Mouse (Mus musculus) limb, embryonic 13.5 days (tissue): ENCODE results near the gene Neurod1. TPM values are rescaled to one million over a fixed set of nuclear protein-coding genes. Genes with fewer than 3 reads are reported as not detected.

Experiments
- ATAC-seq: fragments of 200-750 bp; cut with Nextera tagmentation; 2 replicates; pipeline ENCODE4 v1.8.0; 2017; ENCODE audit warnings: low read depth, moderate number of reproducible peaks, moderate TSS enrichment; ENCODE audit not compliant: low FRiP score
- H3K27ac ChIP-seq: fragments of 300-500 bp; sonication (generic); 2 replicates; pipeline ENCODE4 v1.5.1; 2015; ENCODE audit warnings: inconsistent platforms, mild to moderate bottlenecking, moderate library complexity
- H3K27me3 ChIP-seq: fragments of 300-500 bp; sonication (generic); 2 replicates; pipeline ENCODE4 v1.6.1; 2015; ENCODE audit warnings: mild to moderate bottlenecking, inconsistent platforms
- H3K36me3 ChIP-seq: fragments of 300-500 bp; sonication (generic); 2 replicates; pipeline ENCODE4 v1.6.1; 2015; ENCODE audit warnings: inconsistent platforms, mild to moderate bottlenecking, moderate library complexity
- H3K4me1 ChIP-seq: fragments of 300-500 bp; sonication (generic); 2 replicates; pipeline ENCODE4 v1.6.1; 2015; ENCODE audit warnings: inconsistent platforms
- H3K4me2 ChIP-seq: fragments of 300-500 bp; sonication (generic); replicated peaks from 2 replicates; pipeline ENCODE4 v1.6.1; 2015; ENCODE audit warnings: inconsistent platforms, mild to moderate bottlenecking, moderate library complexity
- H3K4me3 ChIP-seq: fragments of 300-500 bp; sonication (generic); 2 replicates; pipeline ENCODE4 v1.5.1; 2015; ENCODE audit warnings: moderate library complexity, mild to moderate bottlenecking, inconsistent platforms
- H3K9ac ChIP-seq: fragments of 300-500 bp; sonication (generic); 2 replicates; pipeline ENCODE4 v1.6.1; 2015; ENCODE audit warnings: mild to moderate bottlenecking, inconsistent platforms
- H3K9me3 ChIP-seq: fragments of 300-500 bp; sonication (generic); 2 replicates; pipeline ENCODE4 v1.6.1; 2016; ENCODE audit warnings: inconsistent platforms
- WGBS: fragments of 180-500 bp; shearing (Covaris S2); methylation state at CpG from one replicate; pipeline ENCODE4 v1.1.7; 2015; 5-methylcytosine and 5-hydroxymethylcytosine counted together
- polyA plus RNA-seq: library from polyadenylated mRNA; unstranded; fragments of >200 nt; fragmentation: Nextera tagmentation; extraction: Ambion mirVana; gene quantifications from 2 replicates; pipeline ENCODE4 v1.2.1, GENCODE M21; 2015

The Neurod1 gene
- polyA plus RNA-seq, 1 experiment from 2014 or later = not detected

DNA sequence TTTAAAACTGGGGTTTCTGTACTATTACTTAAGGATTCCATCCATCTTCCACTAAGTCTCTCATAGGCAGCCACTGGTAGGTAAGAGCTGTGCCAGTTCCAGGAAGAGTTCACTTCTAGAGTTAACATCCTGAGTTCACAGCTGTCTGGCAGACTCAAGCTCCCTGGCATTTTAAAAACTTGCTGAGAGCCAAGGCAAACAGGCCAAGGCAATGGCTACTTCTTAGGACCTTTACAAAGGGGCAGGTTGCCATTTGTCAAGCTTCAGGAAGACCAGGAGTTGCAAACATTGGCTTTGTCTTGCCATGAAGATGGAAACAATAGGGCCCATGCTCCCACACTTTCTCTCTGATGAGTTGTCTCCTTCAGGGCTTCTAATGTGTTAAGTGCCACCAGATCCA, 26.5 kb downstream of the Neurod1 start:
- peaks cover 14% of the 10 kb centered on the region for H3K27me3 ChIP-seq
- ATAC-seq = no peak
- H3K9me3 ChIP-seq = no peaks in the 10 kb centered on the region
- H3K9ac ChIP-seq = no peak overlapping the region
- no peaks in the 10 kb centered on the region for H3K36me3 ChIP-seq
- H3K4me3 ChIP-seq = no peak overlapping the region
- 0 out of 2 replicates have a peak overlapping the region, but pooled peaks have one; percentile 98 for H3K4me2 ChIP-seq
- peaks cover 23% of the 10 kb centered on the region for H3K4me1 ChIP-seq
- H3K27ac ChIP-seq = no peak overlapping the region

DNA sequence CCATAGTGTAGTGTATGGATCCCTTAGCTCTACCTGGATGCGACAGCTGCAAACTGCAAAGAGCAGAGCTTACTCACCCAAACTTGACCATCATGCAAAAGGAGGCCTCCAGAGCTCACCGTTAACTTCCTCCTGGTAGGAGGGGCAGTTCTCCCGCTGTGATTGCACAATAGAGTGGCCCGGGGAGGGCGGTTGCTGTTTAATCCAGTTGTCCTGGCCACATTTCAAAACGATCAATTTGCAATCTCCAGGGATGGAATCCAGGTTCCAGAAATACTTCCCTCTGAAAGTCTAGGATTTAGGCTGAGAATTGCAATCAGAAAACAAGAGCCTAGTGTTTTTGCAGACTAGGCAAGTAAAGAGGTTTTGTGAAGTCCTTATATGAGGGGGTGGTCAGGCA, 26.9 kb downstream of the Neurod1 start:
- Histone ChIP-seq H3K9ac (no peak overlapping the region), H3K36me3 (no peaks in the 10 kb centered on the region), H3K9me3 (no peaks in the 10 kb centered on the region), H3K4me1 (peaks cover 23% of the 10 kb centered on the region), H3K27ac (no peak overlapping the region), H3K4me3 (no peak overlapping the region), H3K27me3 (peaks cover 14% of the 10 kb centered on the region), H3K4me2 (0 out of 2 replicates have a peak overlapping the region, but pooled peaks have one; percentile 98)
- WGBS = 13% methylated on average over 6 of the region's 6 CpGs
- ATAC-seq = no peak

DNA sequence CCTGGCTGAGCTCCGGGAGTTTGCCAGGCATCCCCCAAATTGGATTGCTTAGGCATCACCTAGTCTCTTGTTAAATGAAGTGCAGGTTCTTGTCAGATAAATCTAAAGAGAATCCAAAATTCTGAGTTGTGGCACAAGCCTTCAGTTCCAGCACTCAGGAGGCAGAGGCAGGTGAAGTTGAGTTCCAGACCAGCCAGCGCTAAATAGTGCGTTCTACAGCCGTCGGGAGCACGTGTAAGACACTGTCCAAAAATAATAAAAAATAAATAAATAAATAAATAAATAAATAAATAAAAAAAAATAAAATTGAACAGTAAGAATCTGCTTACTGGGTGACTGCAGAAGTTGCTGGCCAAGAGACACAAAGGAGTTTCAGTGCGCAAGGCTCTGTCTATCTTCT, 27.4 kb downstream of the Neurod1 start:
- no peak overlapping the region for H3K27ac ChIP-seq
- H3K4me2 ChIP-seq = peak overlapping the region; percentile 98
- H3K27me3 ChIP-seq = peaks cover 14% of the 10 kb centered on the region
- H3K36me3 ChIP-seq = no peaks in the 10 kb centered on the region
- peak overlapping the region; percentile 67 for H3K9ac ChIP-seq
- no peaks in the 10 kb centered on the region for H3K9me3 ChIP-seq
- peak overlapping the region; percentile 52 for H3K4me3 ChIP-seq
- peaks cover 23% of the 10 kb centered on the region for H3K4me1 ChIP-seq
- peak; percentile 9; the same call in 1 of the 2 replicates for ATAC-seq
- WGBS = 15% methylated on average over 7 of the region's 7 CpGs

DNA sequence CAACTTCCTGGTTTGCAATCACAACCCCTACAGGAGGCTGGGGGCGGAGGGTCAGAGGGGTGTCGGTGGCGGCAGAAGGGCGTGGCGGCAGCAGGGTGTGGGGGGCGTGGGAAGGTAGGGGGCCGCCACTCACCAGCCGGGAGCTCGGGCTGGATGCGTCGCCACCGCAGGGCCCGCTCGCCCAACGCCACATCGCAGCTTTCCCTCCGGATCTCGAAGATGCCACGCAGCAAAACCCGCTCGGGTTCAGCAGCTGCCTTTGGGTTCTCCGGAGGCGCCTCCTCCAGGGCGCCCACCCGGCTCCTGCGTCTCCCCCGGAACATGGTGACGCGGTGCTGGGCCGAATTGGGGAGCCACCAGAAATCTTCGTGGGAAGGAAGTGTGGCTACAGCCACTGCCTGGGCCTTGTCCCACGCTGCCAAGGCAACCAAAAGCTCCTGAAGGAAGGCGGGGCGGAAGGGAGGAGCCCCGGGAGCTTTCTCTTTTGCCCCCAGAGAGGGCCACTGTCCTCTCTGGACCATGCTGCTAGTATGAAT, 27.9 kb downstream of the Neurod1 start:
- peak; percentile 41; the same call in 1 of the 2 replicates for ATAC-seq
- no peaks in the 10 kb centered on the region for H3K9me3 ChIP-seq
- H3K4me2 ChIP-seq = peak overlapping the region; percentile 98
- H3K27ac ChIP-seq = 0 out of 2 replicates have a peak overlapping the region, but pooled peaks have one; percentile 28
- H3K4me1 ChIP-seq = peaks cover 23% of the 10 kb centered on the region
- peaks cover 14% of the 10 kb centered on the region for H3K27me3 ChIP-seq
- H3K9ac ChIP-seq = peak overlapping the region; percentile 67
- H3K4me3 ChIP-seq = peak overlapping the region; percentile 52
- no peaks in the 10 kb centered on the region for H3K36me3 ChIP-seq
- WGBS = under 1% methylated on average over 35 of the region's 35 CpGs

DNA sequence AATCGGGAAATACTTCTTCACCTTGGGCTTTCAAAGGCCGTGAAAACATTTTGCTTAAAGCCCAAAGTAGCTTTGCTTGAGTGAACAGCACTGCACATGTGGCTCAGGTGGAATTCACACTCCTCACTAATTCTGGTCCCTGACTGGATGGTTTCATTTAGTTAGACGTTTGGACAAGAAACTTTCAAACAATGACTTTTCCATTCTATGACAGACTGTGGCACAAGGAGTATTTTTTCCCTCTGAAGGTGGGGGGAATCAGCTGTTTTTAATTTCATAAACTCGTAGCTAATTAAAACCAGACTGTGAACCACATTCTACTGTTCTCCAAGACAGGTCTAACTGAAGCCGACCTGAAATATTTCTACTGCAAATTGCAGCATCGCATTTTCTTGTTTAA, 28.5 kb downstream of the Neurod1 start:
- H3K36me3 ChIP-seq = no peaks in the 10 kb centered on the region
- peaks cover 23% of the 10 kb centered on the region for H3K4me1 ChIP-seq
- 7% methylated on average over 6 of the region's 6 CpGs for WGBS
- peaks cover 14% of the 10 kb centered on the region for H3K27me3 ChIP-seq
- ATAC-seq = peak; percentile 58; the same call in 1 of the 2 replicates
- H3K27ac ChIP-seq = no peak overlapping the region
- peak overlapping the region; percentile 52 for H3K4me3 ChIP-seq
- H3K9ac ChIP-seq = no peak overlapping the region
- H3K4me2 ChIP-seq = peak overlapping the region; percentile 98
- H3K9me3 ChIP-seq = no peaks in the 10 kb centered on the region

DNA sequence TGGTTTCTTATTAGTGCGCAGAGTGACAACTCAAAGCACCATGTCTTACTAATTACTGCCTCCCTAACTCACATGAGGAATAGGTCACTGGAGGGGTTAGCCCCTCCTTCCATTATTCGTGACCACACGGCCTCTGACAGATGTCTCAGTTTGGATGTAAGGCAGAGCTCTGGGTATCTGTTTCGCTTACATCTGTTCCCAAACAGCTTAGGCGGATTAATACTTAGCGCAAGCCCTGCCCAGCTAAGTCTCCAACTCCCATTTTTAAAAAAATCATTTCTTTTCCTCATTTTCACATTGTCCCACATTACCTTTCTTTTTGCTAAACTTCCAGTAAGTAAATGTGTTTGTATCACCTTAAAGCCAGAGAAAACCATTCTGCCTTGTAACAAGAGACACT, 34.9 kb downstream of the Neurod1 start:
- Histone ChIP-seq H3K4me2 (no peak overlapping the region), H3K4me3 (no peak overlapping the region), H3K9ac (no peak overlapping the region), H3K9me3 (no peaks in the 10 kb centered on the region), H3K4me1 (no peaks in the 10 kb centered on the region), H3K27me3 (no peaks in the 10 kb centered on the region), H3K27ac (no peak overlapping the region), H3K36me3 (no peaks in the 10 kb centered on the region)
- 30% methylated on average over 6 of the region's 6 CpGs for WGBS
- ATAC-seq = no peak

DNA sequence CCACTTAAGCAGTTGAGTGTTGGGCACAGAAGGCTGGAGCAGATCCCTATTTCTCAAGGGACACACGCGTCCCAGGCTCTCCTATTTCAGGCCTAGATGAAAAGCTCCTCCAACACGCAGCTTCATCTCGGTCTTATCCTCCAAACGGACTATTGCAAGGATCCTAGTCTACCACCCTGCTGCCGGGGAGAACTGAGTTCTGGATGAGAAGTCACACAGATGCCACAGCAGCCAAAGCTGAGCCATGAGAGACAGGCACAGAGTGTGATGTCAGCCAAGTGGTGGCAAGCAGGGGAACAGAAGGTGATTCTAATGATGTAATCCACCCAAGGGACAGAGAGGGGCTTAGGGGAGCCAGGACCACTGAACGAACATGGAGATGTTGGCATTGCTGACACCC, 42.0 kb downstream of the Neurod1 start:
- no peaks in the 10 kb centered on the region for H3K9me3 ChIP-seq
- H3K4me3 ChIP-seq = no peak overlapping the region
- no peak overlapping the region for H3K27ac ChIP-seq
- ATAC-seq = no peak
- no peaks in the 10 kb centered on the region for H3K36me3 ChIP-seq
- no peaks in the 10 kb centered on the region for H3K27me3 ChIP-seq
- H3K9ac ChIP-seq = no peak overlapping the region
- H3K4me2 ChIP-seq = no peak overlapping the region
- WGBS = 75% methylated on average over 7 of the region's 7 CpGs
- no peaks in the 10 kb centered on the region for H3K4me1 ChIP-seq

DNA sequence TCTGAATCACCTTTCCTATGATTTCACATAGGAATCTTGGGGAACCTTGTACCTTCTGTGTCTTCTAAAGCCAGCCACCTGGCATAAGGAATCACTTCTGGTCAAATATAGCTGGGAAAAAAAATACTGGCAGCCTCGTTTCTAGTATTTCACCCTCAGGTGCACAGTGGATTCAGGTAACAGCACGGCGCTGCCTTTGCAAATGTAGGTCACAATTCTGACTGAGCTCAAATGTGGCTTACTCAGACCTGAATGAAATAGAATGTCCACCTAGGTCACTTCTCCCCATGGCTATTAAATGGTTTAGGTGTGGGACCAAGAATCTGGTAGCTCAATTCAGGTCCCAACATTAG, 45.7 kb downstream of the Neurod1 start:
- no peak overlapping the region for H3K9ac ChIP-seq
- no peak for ATAC-seq
- H3K4me2 ChIP-seq = no peak overlapping the region
- no peak overlapping the region for H3K27ac ChIP-seq
- H3K4me1 ChIP-seq = no peaks in the 10 kb centered on the region
- no peaks in the 10 kb centered on the region for H3K36me3 ChIP-seq
- no peak overlapping the region for H3K4me3 ChIP-seq
- WGBS = 65% methylated on average over 3 of the region's 3 CpGs
- no peaks in the 10 kb centered on the region for H3K9me3 ChIP-seq
- H3K27me3 ChIP-seq = no peaks in the 10 kb centered on the region

DNA sequence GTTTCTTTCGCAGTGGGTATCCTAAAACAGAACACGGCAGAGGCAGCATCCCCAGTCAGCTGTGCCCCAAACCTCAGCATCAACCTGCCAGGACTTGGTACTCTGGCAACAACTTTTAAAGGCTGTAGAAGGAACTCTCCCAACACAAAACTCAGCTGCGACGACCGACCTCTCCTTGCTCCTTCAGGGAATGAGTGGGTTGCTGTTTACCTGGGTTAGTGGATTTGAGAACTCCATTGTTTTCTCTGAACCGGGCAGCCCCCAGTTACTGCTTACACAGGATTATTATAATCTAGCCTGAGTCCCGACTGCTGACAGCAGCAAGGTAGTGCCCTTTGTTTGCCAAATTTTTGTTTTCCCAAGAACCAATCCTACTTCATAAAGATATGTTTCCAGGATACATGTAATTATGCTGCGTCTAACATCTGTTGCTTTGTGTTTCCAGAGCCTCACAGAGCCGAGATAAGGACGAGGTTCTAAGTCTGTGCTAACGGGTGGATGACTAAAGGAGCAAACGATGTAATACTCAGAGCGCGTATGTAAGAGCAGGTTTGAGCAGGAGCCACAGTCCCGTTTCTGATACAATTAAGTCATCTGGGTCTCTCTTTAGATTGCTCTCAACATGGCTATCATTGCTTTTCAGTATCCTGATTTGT, 46.2 kb downstream of the Neurod1 start:
- Histone ChIP-seq H3K4me1 (no peaks in the 10 kb centered on the region), H3K9ac (no peak overlapping the region), H3K9me3 (no peaks in the 10 kb centered on the region), H3K27ac (no peak overlapping the region), H3K27me3 (no peaks in the 10 kb centered on the region), H3K36me3 (no peaks in the 10 kb centered on the region), H3K4me3 (no peak overlapping the region), H3K4me2 (no peak overlapping the region)
- 64% methylated on average over 15 of the region's 15 CpGs for WGBS
- ATAC-seq = no peak

DNA sequence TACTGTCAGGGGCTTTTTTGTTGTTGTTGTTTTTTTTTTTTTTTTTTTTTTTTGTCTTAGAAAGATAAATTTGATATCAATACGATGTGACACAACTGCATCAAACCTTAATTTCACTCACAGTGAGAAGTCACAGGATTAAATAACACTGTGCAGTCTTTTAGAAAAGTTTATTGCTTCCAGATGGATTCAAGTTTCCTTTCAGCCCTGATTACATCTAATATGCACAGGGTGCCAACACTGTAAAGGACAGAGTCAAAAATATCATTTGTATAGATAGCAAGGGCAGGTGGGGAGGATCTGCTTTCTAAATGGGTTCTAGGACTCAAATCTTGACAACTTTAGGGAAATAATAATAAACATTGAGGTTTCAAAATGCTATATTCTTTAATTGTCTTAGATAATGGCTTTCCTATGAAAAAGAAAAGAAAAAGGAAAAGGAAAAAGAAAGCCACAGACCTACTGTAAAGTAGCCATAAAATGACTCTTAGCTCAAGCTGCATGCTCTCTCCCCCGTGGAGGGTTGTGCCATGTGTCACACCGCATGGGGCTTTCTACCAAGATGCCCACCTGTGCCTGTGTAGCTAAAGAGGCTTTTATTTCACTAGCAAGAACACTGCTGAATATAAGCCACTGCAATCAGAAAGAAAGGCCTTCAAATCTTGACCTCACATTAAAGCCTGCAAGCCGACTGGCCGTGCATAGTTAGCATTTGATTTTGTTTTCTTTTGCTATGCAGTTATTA, 50.7 kb downstream of the Neurod1 start:
- Histone ChIP-seq H3K9me3 (no peaks in the 10 kb centered on the region), H3K4me1 (no peaks in the 10 kb centered on the region), H3K36me3 (no peaks in the 10 kb centered on the region), H3K27me3 (no peaks in the 10 kb centered on the region), H3K4me2 (no peak overlapping the region), H3K9ac (no peak overlapping the region), H3K4me3 (no peak overlapping the region), H3K27ac (no peak overlapping the region)
- 50% methylated on average over 5 of the region's 5 CpGs for WGBS
- ATAC-seq = no peak
